Mouse (Mus musculus): ENCODE data around the gene Gkn1.

Gene Gkn1

GRCm38 (mm10) chr6:87323381-87323780 lies 27.4 kb downstream of the Gkn1 start:
- DNase-seq (ENCODE audit: low spot score in 2 of 2): peak in 1 of 2 experiments; percentile 30

DNA sequence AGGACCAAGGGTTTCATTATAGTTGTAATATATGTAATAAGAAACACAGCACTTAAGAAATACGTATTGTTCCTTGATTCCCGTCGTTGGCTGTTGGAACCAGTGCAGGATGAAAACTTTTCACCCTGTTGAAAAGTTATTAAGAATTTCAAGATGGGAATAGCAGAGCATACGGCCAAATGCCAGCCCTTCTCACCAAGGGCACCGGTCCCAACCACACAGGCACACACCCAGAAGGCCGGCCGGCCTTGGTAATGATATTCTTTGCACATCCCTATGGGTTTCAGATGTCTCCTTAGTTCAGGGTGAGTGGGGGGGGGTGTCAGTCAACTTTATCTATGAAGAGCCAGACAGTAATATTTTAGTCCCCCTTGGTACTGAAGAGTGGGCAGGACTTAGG lies 32.1 kb downstream of the Gkn1 start:
- no peak for DNase-seq (ENCODE audit: low spot score in 2 of 2)

GRCm38 (mm10) chr6:87316966-87317365 lies 33.8 kb downstream of the Gkn1 start:
- DNase-seq (ENCODE audit: low spot score in 2 of 2): no peak

GRCm38 (mm10) chr6:87312761-87313160 lies 38.0 kb downstream of the Gkn1 start:
- DNase-seq (ENCODE audit: low spot score in 2 of 2): no peak

DNA sequence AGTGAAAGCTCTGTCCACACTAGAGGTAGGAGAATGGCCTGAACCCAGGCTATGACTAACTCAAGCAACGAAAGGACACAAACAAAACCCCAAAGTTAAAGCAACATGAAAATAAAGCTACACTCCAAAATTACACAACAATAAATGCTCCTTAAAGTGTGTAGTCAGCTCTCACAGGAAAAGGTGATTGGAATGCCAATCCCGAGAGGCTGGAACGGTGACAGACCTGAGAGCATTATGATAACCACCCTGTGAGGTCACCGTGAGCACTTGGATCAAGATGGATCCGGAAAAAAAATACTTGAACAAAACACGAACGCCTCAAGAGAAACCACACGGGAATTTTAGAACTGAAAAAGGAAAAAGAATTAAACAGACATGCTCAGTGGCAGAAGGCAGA lies 46.3 kb downstream of the Gkn1 start:
- DNase-seq (ENCODE audit: low spot score in 2 of 2): no peak

DNA sequence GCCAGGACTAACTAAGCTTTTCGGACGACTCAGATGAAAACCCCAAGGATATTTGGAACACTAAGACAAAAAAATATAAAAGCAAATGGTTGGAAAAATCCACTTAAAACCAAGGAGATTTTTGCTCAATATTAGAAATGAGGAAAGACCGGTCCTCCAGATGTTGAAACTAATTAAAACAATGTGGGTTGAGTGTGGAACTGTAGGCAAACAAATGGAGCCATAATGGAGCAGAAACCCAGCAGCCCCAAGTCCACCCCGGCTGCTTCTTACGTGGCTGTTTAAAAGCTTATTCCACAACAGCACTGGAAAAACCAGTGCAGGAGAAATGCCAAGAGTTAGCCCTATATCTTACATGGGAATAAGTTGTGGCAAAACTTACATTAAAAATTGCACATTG lies 48.0 kb downstream of the Gkn1 start:
- DNase-seq (ENCODE audit: low spot score in 2 of 2): no peak

DNA sequence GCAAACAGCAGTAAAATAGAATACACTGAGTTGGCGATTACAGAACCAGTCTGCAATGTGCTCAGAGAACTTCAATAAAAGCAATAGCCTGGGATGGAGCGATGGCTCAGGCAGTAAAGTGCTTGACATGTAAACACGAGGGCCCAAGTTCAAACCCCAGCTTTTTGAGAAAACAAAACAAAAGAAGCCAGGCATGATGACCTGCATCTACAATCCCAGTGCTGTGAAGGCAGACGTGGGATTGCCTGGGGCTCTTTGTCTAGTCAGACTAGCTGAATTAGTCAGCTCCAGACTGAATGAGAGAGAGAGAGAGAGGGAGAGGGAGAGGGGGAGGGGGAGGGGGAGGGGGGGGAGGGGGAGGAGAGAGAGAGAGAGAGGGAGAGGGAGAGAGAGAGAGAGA lies 48.8 kb downstream of the Gkn1 start:
- no peak for DNase-seq (ENCODE audit: low spot score in 2 of 2)
